Comparison of ENCODE assay signal across 27 mouse cellular contexts in genomic region chr2:76117219-76117618, GRCm38 (mm10).
A peak's percentile ranks its signal among the peaks of the same experiment; 100 is the strongest.
DNase-seq lines count a peak whose midpoint lies in the region; ATAC-seq and TF ChIP-seq lines count a peak whose summit lies in the region.
"Had no signal": no experiment of that assay in that cellular context is flagged by ENCODE, and none has a peak within 500 bp of the region (broad histone marks: within the 10 kb centered on the region; RNA-seq: fewer than 3 reads in every experiment).

No protein-coding gene starts in this region.

- H3K4me1 ChIP-seq in heart, embryonic 15.5 days (replicated peaks) = no peaks in the 10 kb centered on the region
- H3K4me1 ChIP-seq in kidney, embryonic 14.5 days (ENCODE audit: control insufficient read depth, insufficient read depth, low read length) = no peaks in the 10 kb centered on the region
- no peaks in the 10 kb centered on the region for H3K4me1 ChIP-seq in kidney, adult 2 months (ENCODE audit: control insufficient read depth, insufficient read depth, low read length)
- no peaks in the 10 kb centered on the region for H3K4me1 ChIP-seq in lung, embryonic 16.5 days (replicated peaks; ENCODE audit: control insufficient read depth, insufficient read depth, low read length)
- H3K4me1 ChIP-seq: heart, embryonic 10.5 days; liver, embryonic 12.5 days; midbrain, embryonic 15.5 days; neural tube, embryonic 15.5 days had no signal

- no peak overlapping the region for H3K9ac ChIP-seq in heart, embryonic 15.5 days
- no peak overlapping the region for H3K9ac ChIP-seq in kidney, embryonic 14.5 days (ENCODE audit: low read depth, low read length)
- H3K9ac ChIP-seq in lung, embryonic 16.5 days (ENCODE audit: low read length) = no peak overlapping the region
- H3K9ac ChIP-seq: liver, embryonic 12.5 days; liver, postnatal 0 days; midbrain, embryonic 15.5 days; neural tube, embryonic 15.5 days had no signal

- no peaks in the 10 kb centered on the region for H3K27me3 ChIP-seq in heart, embryonic 15.5 days
- no peaks in the 10 kb centered on the region for H3K27me3 ChIP-seq in kidney, embryonic 14.5 days (ENCODE audit: control insufficient read depth, insufficient read depth, low read length)
- no peaks in the 10 kb centered on the region for H3K27me3 ChIP-seq in kidney, adult 2 months (replicated peaks; ENCODE audit: control insufficient read depth, insufficient read depth, low read length)
- H3K27me3 ChIP-seq in lung, embryonic 16.5 days (ENCODE audit: control insufficient read depth, insufficient read depth, low read depth, low read length) = no peaks in the 10 kb centered on the region
- H3K27me3 ChIP-seq: CH12.LX; liver, embryonic 12.5 days; midbrain, embryonic 15.5 days; neural tube, embryonic 15.5 days had no signal

- TF ChIP-seq CTCF in kidney, adult 2 months (conservative IDR thresholded peaks at IDR 0.05; ENCODE audit: insufficient read depth, insufficient read length, low read depth, low read length) = no peak

- intact Hi-C loops in heart, postnatal 36 days (cut with DNase I) = no loop called here

- no peak for TF ChIP-seq POLR2A in kidney, adult 2 months (IDR thresholded peaks at IDR 0.05; ENCODE audit: low read depth, low read length)

- no peak for DNase-seq in heart, postnatal 36 days
- no peak for DNase-seq in kidney, adult 2 months
- no peak for DNase-seq in lung, adult 18-20 months
- DNase-seq: adrenal gland, adult 8-10 months; cerebellum, adult 2 months; cerebellum, postnatal 14 days; gastrocnemius, adult 2 months; gastrocnemius, postnatal 36 days; kidney, adult 11 months; kidney, postnatal 25 days; left cerebral cortex, postnatal 4 days; liver, postnatal 0 days; retina, postnatal 1 day; right cerebral cortex, postnatal 14 days; thymus, postnatal 4 days had no signal

- WGBS in heart, embryonic 15.5 days = 52% methylated on average over 1 of the region's 1 CpGs
- 61% methylated on average over 1 of the region's 1 CpGs for WGBS in kidney, embryonic 14.5 days
- WGBS in kidney, adult 2 months = 85% methylated on average over 1 of the region's 1 CpGs
- WGBS in lung, embryonic 16.5 days = 66% methylated on average over 1 of the region's 1 CpGs

- H3K9me3 ChIP-seq in heart, embryonic 15.5 days (replicated peaks) = no peaks in the 10 kb centered on the region
- H3K9me3 ChIP-seq in kidney, embryonic 14.5 days (ENCODE audit: control insufficient read depth, low read length) = no peaks in the 10 kb centered on the region
- no peaks in the 10 kb centered on the region for H3K9me3 ChIP-seq in lung, embryonic 16.5 days (ENCODE audit: control insufficient read depth, low read length)
- H3K9me3 ChIP-seq: heart, embryonic 10.5 days; liver, embryonic 12.5 days; midbrain, embryonic 10.5 days; midbrain, embryonic 15.5 days; neural tube, embryonic 15.5 days had no signal

- no peak overlapping the region for H3K27ac ChIP-seq in heart, embryonic 15.5 days
- H3K27ac ChIP-seq in kidney, embryonic 14.5 days (ENCODE audit: low read depth, low read length) = peak overlapping the region; percentile 67; the same call in 1 of the 2 replicates
- no peak overlapping the region for H3K27ac ChIP-seq in kidney, adult 2 months (ENCODE audit: insufficient read depth, low read depth, low read length)
- no peak overlapping the region for H3K27ac ChIP-seq in lung, embryonic 16.5 days (ENCODE audit: low read length)
- H3K27ac ChIP-seq: gastrocnemius, adult 2 months; heart, embryonic 10.5 days; liver, embryonic 12.5 days; midbrain, embryonic 10.5 days; midbrain, embryonic 15.5 days; neural tube, embryonic 15.5 days had no signal

- H3K4me2 ChIP-seq in heart, embryonic 15.5 days = no peak overlapping the region
- no peak overlapping the region for H3K4me2 ChIP-seq in kidney, embryonic 14.5 days (replicated peaks; ENCODE audit: low read depth, low read length)
- no peak overlapping the region for H3K4me2 ChIP-seq in lung, embryonic 16.5 days (ENCODE audit: low read depth, low read length)
- H3K4me2 ChIP-seq: liver, embryonic 12.5 days; midbrain, embryonic 15.5 days; neural tube, embryonic 15.5 days had no signal

- H3K36me3 ChIP-seq in heart, embryonic 15.5 days = no peaks in the 10 kb centered on the region
- H3K36me3 ChIP-seq in kidney, embryonic 14.5 days (ENCODE audit: control insufficient read depth, insufficient read depth, low read length) = no peaks in the 10 kb centered on the region
- no peaks in the 10 kb centered on the region for H3K36me3 ChIP-seq in kidney, adult 2 months (ENCODE audit: control insufficient read depth, insufficient read depth, low read length)
- H3K36me3 ChIP-seq in lung, embryonic 16.5 days (ENCODE audit: control insufficient read depth, insufficient read depth, low read length) = no peaks in the 10 kb centered on the region
- H3K36me3 ChIP-seq: heart, embryonic 10.5 days; liver, embryonic 12.5 days; midbrain, embryonic 10.5 days; midbrain, embryonic 15.5 days; neural tube, embryonic 15.5 days had no signal

- ATAC-seq in heart, embryonic 15.5 days (replicated peaks; ENCODE audit: insufficient number of reproducible peaks, insufficient read depth, low FRiP score, low read depth) = 0 out of 2 replicates have a peak, but pooled peaks have one; percentile 55
- ATAC-seq in kidney, embryonic 14.5 days (ENCODE audit: low FRiP score, low TSS enrichment) = 0 out of 2 replicates have a peak, but pooled peaks have one; percentile 30
- ATAC-seq in lung, embryonic 16.5 days (ENCODE audit: low read depth) = 0 out of 2 replicates have a peak, but pooled peaks have one; percentile 31
- ATAC-seq: forebrain, embryonic 16.5 days; hindbrain, embryonic 16.5 days; liver, embryonic 12.5 days; liver, postnatal 0 days had no signal

- H3K4me3 ChIP-seq in heart, embryonic 15.5 days = no peak overlapping the region
- no peak overlapping the region for H3K4me3 ChIP-seq in kidney, embryonic 14.5 days (ENCODE audit: low read length)
- no peak overlapping the region for H3K4me3 ChIP-seq in kidney, adult 2 months (ENCODE audit: insufficient read depth, low read depth, low read length)
- H3K4me3 ChIP-seq in lung, embryonic 16.5 days (ENCODE audit: low read length) = no peak overlapping the region
- H3K4me3 ChIP-seq: erythroblast, embryonic 14.5 days; gastrocnemius, adult 2 months; heart, embryonic 10.5 days; liver, embryonic 12.5 days; midbrain, embryonic 10.5 days; midbrain, embryonic 15.5 days; neural tube, embryonic 15.5 days had no signal
